Mouse (Mus musculus): ENCODE data around the gene Arl14.

GRCm38 (mm10) chr3:69186643-69187042 lies 35.6 kb upstream of the Arl14 start:
- TF ChIP-seq POLR2A (IDR thresholded peaks at IDR 0.05; ENCODE audit: low read depth, low read length) = no peak
- no peak for TF ChIP-seq CTCF (IDR thresholded peaks at IDR 0.05; ENCODE audit: extremely low read depth, insufficient read length, insufficient replicate concordance, low read depth, low read length)

All from small intestine, adult 2 months (tissue).